Mouse (Mus musculus): ENCODE data around the gene Ahcyl1. TPM values are rescaled to one million over a fixed set of nuclear protein-coding genes. Genes with fewer than 3 reads are reported as not detected.

The Ahcyl1 gene
- 95.7 and 96.1 TPM in 2 replicates for polyA plus RNA-seq (2015; fragmentation: Nextera tagmentation; extraction: Ambion mirVana)

- peak within 1 kb of the TSS; percentile 93 for H3K27ac ChIP-seq (ENCODE audit: low read length)
- H3K27me3 ChIP-seq (ENCODE audit: insufficient read depth, low read length): no peaks in the 10 kb centered on the region
- under 1% methylated on average over 91 of the region's 93 CpGs for WGBS
- H3K4me1 ChIP-seq (ENCODE audit: insufficient read depth, low read length): peaks cover 28% of the 10 kb centered on the region
- no peaks in the 10 kb centered on the region for H3K36me3 ChIP-seq (ENCODE audit: insufficient read depth, low read length)
- peak; percentile 99 for ATAC-seq (ENCODE audit: low FRiP score, low TSS enrichment)
- H3K9ac ChIP-seq (replicated peaks; ENCODE audit: low read length): peak within 1 kb of the TSS; percentile 87
- no peaks in the 10 kb centered on the region for H3K9me3 ChIP-seq (ENCODE audit: low read length)
- H3K4me3 ChIP-seq (ENCODE audit: low read length): peak within 1 kb of the TSS; percentile 64
- H3K4me2 ChIP-seq (replicated peaks; ENCODE audit: low read depth, low read length): peak within 1 kb of the TSS; percentile 78
These were observed at the start of gene Ahcyl1 for GRCm38 (mm10) chr3:107695948-107696881. Ahcyl1 (minus strand) TSS chr3:107696560.

DNA sequence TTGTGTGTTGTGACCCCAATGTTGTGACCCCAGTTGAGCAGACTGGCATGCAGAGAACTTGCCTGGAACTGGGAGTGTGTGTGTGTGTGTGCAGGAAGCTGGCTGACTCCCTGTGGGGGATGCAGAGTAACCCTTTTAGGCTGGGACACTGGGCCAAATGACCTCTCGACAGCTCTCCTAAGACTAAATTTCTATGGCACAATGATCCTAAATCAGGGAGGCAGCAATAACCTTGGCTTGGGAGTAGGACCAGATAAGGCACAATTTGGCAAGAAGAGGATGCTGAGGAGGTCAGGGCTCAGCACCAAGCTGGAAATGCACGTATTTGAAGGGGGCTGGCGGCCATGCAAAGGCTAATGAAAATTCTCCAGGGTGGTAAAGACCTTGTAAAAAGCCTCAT, 49.7 kb upstream of the Ahcyl1 start:
- Histone ChIP-seq H3K9me3 (ENCODE audit: low read length) (no peaks in the 10 kb centered on the region), H3K27me3 (ENCODE audit: insufficient read depth, low read length) (no peaks in the 10 kb centered on the region), H3K36me3 (ENCODE audit: insufficient read depth, low read length) (peaks cover 30% of the 10 kb centered on the region), H3K4me1 (ENCODE audit: insufficient read depth, low read length) (peaks cover 28% of the 10 kb centered on the region), H3K9ac (replicated peaks; ENCODE audit: low read length) (no peak overlapping the region), H3K4me2 (replicated peaks; ENCODE audit: low read depth, low read length) (no peak overlapping the region), H3K27ac (ENCODE audit: low read length) (no peak overlapping the region), H3K4me3 (ENCODE audit: low read length) (no peak overlapping the region)
- ATAC-seq (ENCODE audit: low FRiP score, low TSS enrichment): no peak
- WGBS: 72% methylated on average over 3 of the region's 3 CpGs

- no peak overlapping the region for H3K9ac ChIP-seq (replicated peaks; ENCODE audit: low read length)
- peaks cover 44% of the 10 kb centered on the region for H3K4me1 ChIP-seq (ENCODE audit: insufficient read depth, low read length)
- H3K9me3 ChIP-seq (ENCODE audit: low read length): no peaks in the 10 kb centered on the region
- H3K27ac ChIP-seq (ENCODE audit: low read length): no peak overlapping the region
- no peaks in the 10 kb centered on the region for H3K27me3 ChIP-seq (ENCODE audit: insufficient read depth, low read length)
- no peak for ATAC-seq (ENCODE audit: low FRiP score, low TSS enrichment)
- H3K4me2 ChIP-seq (replicated peaks; ENCODE audit: low read depth, low read length): no peak overlapping the region
- 83% methylated on average over 1 of the region's 1 CpGs for WGBS
- no peak overlapping the region for H3K4me3 ChIP-seq (ENCODE audit: low read length)
- peaks cover 12% of the 10 kb centered on the region for H3K36me3 ChIP-seq (ENCODE audit: insufficient read depth, low read length)
These were observed 47.3 kb upstream of the Ahcyl1 start for GRCm38 (mm10) chr3:107743650-107744049.

GRCm38 (mm10) chr3:107743107-107743506, 46.7 kb upstream of the Ahcyl1 start:
- H3K4me3 ChIP-seq (ENCODE audit: low read length): no peak overlapping the region
- no peak for ATAC-seq (ENCODE audit: low FRiP score, low TSS enrichment)
- no peaks in the 10 kb centered on the region for H3K9me3 ChIP-seq (ENCODE audit: low read length)
- 17% methylated on average over 3 of the region's 3 CpGs for WGBS
- 0 out of 2 replicates have a peak overlapping the region, but pooled peaks have one; percentile 7 for H3K27ac ChIP-seq (ENCODE audit: low read length)
- no peaks in the 10 kb centered on the region for H3K27me3 ChIP-seq (ENCODE audit: insufficient read depth, low read length)
- peaks cover 44% of the 10 kb centered on the region for H3K4me1 ChIP-seq (ENCODE audit: insufficient read depth, low read length)
- no peak overlapping the region for H3K9ac ChIP-seq (replicated peaks; ENCODE audit: low read length)
- no peak overlapping the region for H3K4me2 ChIP-seq (replicated peaks; ENCODE audit: low read depth, low read length)
- peaks cover 9% of the 10 kb centered on the region for H3K36me3 ChIP-seq (ENCODE audit: insufficient read depth, low read length)

DNA sequence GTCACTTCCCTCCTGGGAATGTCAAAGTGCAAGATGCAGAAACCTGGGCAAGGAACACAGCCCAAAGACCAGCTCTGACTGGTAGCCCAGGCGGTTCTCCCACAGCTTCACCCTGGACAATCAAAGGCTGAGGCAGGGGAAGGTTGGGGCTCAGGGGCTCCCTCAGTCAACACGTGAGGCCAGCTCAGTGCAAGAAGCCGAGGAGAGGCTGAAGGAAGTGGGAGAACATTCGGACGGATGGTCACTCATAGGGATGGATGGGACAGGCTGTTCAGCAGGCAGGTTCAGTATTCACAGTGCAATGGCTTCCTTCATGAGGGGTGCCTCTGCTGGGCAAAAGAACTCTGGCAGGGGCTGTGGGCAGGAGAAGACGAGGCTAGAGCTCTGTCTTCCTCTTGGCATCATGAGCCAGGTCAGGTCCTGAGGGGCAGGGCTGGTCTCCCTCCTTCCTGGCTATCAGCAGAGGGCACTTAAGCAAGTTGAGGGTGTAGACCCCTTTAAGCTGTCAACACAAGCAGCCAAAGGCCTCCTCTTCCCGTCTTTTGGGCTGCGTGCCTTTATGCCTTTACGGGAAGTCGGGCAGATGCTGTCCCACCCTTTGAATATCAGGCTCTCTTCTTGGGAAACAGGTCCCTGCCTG, 45.8 kb upstream of the Ahcyl1 start:
- 82% methylated on average over 10 of the region's 10 CpGs for WGBS
- Histone ChIP-seq H3K4me3 (ENCODE audit: low read length) (no peak overlapping the region), H3K36me3 (ENCODE audit: insufficient read depth, low read length) (peaks cover 9% of the 10 kb centered on the region), H3K4me1 (ENCODE audit: insufficient read depth, low read length) (peaks cover 44% of the 10 kb centered on the region), H3K4me2 (replicated peaks; ENCODE audit: low read depth, low read length) (no peak overlapping the region), H3K9ac (replicated peaks; ENCODE audit: low read length) (no peak overlapping the region), H3K27me3 (ENCODE audit: insufficient read depth, low read length) (no peaks in the 10 kb centered on the region), H3K27ac (ENCODE audit: low read length) (peak overlapping the region; percentile 49; the same call in 1 of the 2 replicates), H3K9me3 (ENCODE audit: low read length) (no peaks in the 10 kb centered on the region)
- no peak for ATAC-seq (ENCODE audit: low FRiP score, low TSS enrichment)

- Histone ChIP-seq H3K27ac (ENCODE audit: low read length) (peak overlapping the region; percentile 87), H3K27me3 (ENCODE audit: insufficient read depth, low read length) (no peaks in the 10 kb centered on the region), H3K9ac (replicated peaks; ENCODE audit: low read length) (no peak overlapping the region; the same call in 1 of the 2 replicates), H3K9me3 (ENCODE audit: low read length) (no peaks in the 10 kb centered on the region), H3K4me1 (ENCODE audit: insufficient read depth, low read length) (peaks cover 44% of the 10 kb centered on the region), H3K4me3 (ENCODE audit: low read length) (no peak overlapping the region), H3K4me2 (replicated peaks; ENCODE audit: low read depth, low read length) (no peak overlapping the region), H3K36me3 (ENCODE audit: insufficient read depth, low read length) (peaks cover 9% of the 10 kb centered on the region)
- ATAC-seq (ENCODE audit: low FRiP score, low TSS enrichment): no peak
These were observed 45.0 kb upstream of the Ahcyl1 start for GRCm38 (mm10) chr3:107741387-107741786.

- Histone ChIP-seq H3K27ac (ENCODE audit: low read length) (peak overlapping the region; percentile 87), H3K4me3 (ENCODE audit: low read length) (no peak overlapping the region), H3K36me3 (ENCODE audit: insufficient read depth, low read length) (peaks cover 2% of the 10 kb centered on the region; the same call in 1 of the 2 replicates), H3K27me3 (ENCODE audit: insufficient read depth, low read length) (no peaks in the 10 kb centered on the region), H3K9me3 (ENCODE audit: low read length) (no peaks in the 10 kb centered on the region), H3K4me2 (replicated peaks; ENCODE audit: low read depth, low read length) (no peak overlapping the region), H3K9ac (replicated peaks; ENCODE audit: low read length) (peak overlapping the region; percentile 31; the same call in 1 of the 2 replicates), H3K4me1 (ENCODE audit: insufficient read depth, low read length) (peaks cover 44% of the 10 kb centered on the region)
- WGBS: 7% methylated on average over 6 of the region's 6 CpGs
- peak; percentile 97 for ATAC-seq (ENCODE audit: low FRiP score, low TSS enrichment)
These were observed 44.3 kb upstream of the Ahcyl1 start for GRCm38 (mm10) chr3:107740578-107741207.

- WGBS: 69% methylated on average over 2 of the region's 2 CpGs
- H3K27me3 ChIP-seq (ENCODE audit: insufficient read depth, low read length): no peaks in the 10 kb centered on the region
- no peak for ATAC-seq (ENCODE audit: low FRiP score, low TSS enrichment)
- no peaks in the 10 kb centered on the region for H3K9me3 ChIP-seq (ENCODE audit: low read length)
- H3K9ac ChIP-seq (replicated peaks; ENCODE audit: low read length): no peak overlapping the region; the same call in 1 of the 2 replicates
- peak overlapping the region; percentile 87 for H3K27ac ChIP-seq (ENCODE audit: low read length)
- no peak overlapping the region for H3K4me2 ChIP-seq (replicated peaks; ENCODE audit: low read depth, low read length)
- H3K36me3 ChIP-seq (ENCODE audit: insufficient read depth, low read length): no peaks in the 10 kb centered on the region
- no peak overlapping the region for H3K4me3 ChIP-seq (ENCODE audit: low read length)
- peaks cover 44% of the 10 kb centered on the region for H3K4me1 ChIP-seq (ENCODE audit: insufficient read depth, low read length)
These were observed 43.6 kb upstream of the Ahcyl1 start for GRCm38 (mm10) chr3:107739966-107740365.

GRCm38 (mm10) chr3:107739456-107739855, 43.1 kb upstream of the Ahcyl1 start:
- no peaks in the 10 kb centered on the region for H3K36me3 ChIP-seq (ENCODE audit: insufficient read depth, low read length)
- no peaks in the 10 kb centered on the region for H3K27me3 ChIP-seq (ENCODE audit: insufficient read depth, low read length)
- H3K9me3 ChIP-seq (ENCODE audit: low read length): no peaks in the 10 kb centered on the region
- ATAC-seq (ENCODE audit: low FRiP score, low TSS enrichment): no peak
- H3K4me2 ChIP-seq (replicated peaks; ENCODE audit: low read depth, low read length): no peak overlapping the region
- peaks cover 44% of the 10 kb centered on the region for H3K4me1 ChIP-seq (ENCODE audit: insufficient read depth, low read length)
- H3K4me3 ChIP-seq (ENCODE audit: low read length): no peak overlapping the region
- peak overlapping the region; percentile 87 for H3K27ac ChIP-seq (ENCODE audit: low read length)
- H3K9ac ChIP-seq (replicated peaks; ENCODE audit: low read length): no peak overlapping the region; the same call in 1 of the 2 replicates
- WGBS: 68% methylated on average over 3 of the region's 3 CpGs

Data from kidney, embryonic 16.5 days (tissue).